Mouse (Mus musculus): ENCODE results near the gene Anxa9. TPM values are rescaled to one million over a fixed set of nuclear protein-coding genes. Genes with fewer than 3 reads are reported as not detected.

Gene Anxa9
- polyA plus RNA-seq, 1 experiment from 2014 or later = 1.4 TPM

GRCm38 (mm10) chr3:95319701-95320625, 13.0 kb upstream of the Anxa9 start:
- no peaks in the 10 kb centered on the region for H3K9me3 ChIP-seq
- 74% methylated on average over 12 of the region's 12 CpGs for WGBS
- peaks cover 37% of the 10 kb centered on the region for H3K4me1 ChIP-seq
- H3K4me2 ChIP-seq = no peak overlapping the region
- H3K9ac ChIP-seq = no peak overlapping the region
- H3K36me3 ChIP-seq (replicated peaks) = peaks cover 53% of the 10 kb centered on the region
- no peak overlapping the region for H3K27ac ChIP-seq
- H3K27me3 ChIP-seq = no peaks in the 10 kb centered on the region
- no peak for ATAC-seq (ENCODE audit: low FRiP score)
- no peak overlapping the region for H3K4me3 ChIP-seq (replicated peaks)

DNA sequence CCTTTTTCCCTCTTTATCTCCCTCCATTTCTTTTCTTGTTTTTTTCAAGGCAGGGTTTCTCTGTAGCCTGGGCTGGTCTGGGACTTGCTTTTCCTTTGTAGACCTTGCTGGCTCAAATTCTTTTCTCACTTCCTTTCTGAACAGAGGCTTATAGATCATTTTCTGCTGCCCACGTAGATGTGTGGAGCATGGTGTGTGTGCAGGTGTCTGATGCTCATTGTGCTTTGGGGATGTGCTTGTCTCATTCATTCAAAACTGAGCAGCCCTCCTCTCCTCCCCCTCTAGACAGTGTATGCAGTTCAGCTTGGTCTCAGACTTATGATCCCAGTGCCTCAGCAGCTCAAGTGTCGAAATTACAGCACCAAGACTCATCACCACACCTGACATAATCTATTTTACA, 12.1 kb upstream of the Anxa9 start:
- H3K4me1 ChIP-seq = peaks cover 42% of the 10 kb centered on the region
- H3K27me3 ChIP-seq = no peaks in the 10 kb centered on the region
- H3K9me3 ChIP-seq = no peaks in the 10 kb centered on the region
- ATAC-seq (ENCODE audit: low FRiP score) = no peak
- H3K27ac ChIP-seq = no peak overlapping the region
- H3K9ac ChIP-seq = no peak overlapping the region
- H3K36me3 ChIP-seq (replicated peaks) = peaks cover 45% of the 10 kb centered on the region
- no peak overlapping the region for H3K4me2 ChIP-seq
- 67% methylated on average over 2 of the region's 2 CpGs for WGBS
- H3K4me3 ChIP-seq (replicated peaks) = no peak overlapping the region

- Histone ChIP-seq H3K27me3 (no peaks in the 10 kb centered on the region), H3K27ac (no peak overlapping the region), H3K9ac (no peak overlapping the region), H3K9me3 (no peaks in the 10 kb centered on the region), H3K4me2 (no peak overlapping the region), H3K4me3 (replicated peaks) (no peak overlapping the region), H3K36me3 (replicated peaks) (peaks cover 39% of the 10 kb centered on the region), H3K4me1 (peaks cover 42% of the 10 kb centered on the region)
- ATAC-seq (ENCODE audit: low FRiP score) = no peak
- 41% methylated on average over 6 of the region's 6 CpGs for WGBS
These were observed 11.6 kb upstream of the Anxa9 start for GRCm38 (mm10) chr3:95318548-95318947.

DNA sequence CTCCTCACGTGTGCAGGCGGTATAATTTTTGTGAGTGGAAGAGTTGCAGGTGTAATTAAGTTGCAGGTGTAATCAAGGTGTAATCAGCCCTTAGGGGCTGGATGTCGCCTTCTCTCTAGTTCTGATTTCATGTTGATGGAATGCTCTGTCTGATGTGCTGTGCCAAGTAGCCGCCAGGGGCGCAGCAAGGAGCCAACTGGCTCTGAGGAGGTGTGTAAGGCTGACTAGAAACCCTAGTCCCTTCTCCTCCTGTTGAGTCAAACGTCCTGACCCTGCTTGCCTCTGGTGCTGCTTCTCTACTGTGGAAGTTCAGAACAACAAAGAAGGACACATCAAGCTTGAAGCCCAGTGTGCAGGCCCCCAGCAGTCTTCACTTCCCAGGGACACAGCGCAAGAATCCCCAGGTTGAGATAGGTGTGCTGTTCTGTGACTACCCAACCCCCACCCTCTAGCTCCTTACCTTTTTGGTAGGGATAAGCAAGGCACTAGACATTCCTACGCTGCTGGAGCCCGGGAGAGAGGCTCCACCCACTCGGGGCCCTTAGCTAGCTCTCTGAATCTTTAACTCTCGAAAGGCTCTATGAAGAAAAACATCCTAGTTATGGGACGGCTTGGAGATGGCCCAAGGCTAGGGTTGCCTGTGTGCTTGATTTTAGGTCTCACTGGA, 10.6 kb upstream of the Anxa9 start:
- no peak overlapping the region; the same call in 1 of the 2 replicates for H3K27ac ChIP-seq
- no peak overlapping the region for H3K9ac ChIP-seq
- 20% methylated on average over 12 of the region's 12 CpGs for WGBS
- peaks cover 29% of the 10 kb centered on the region for H3K36me3 ChIP-seq (replicated peaks)
- no peak overlapping the region for H3K4me3 ChIP-seq (replicated peaks)
- no peaks in the 10 kb centered on the region for H3K9me3 ChIP-seq
- H3K4me2 ChIP-seq = peak overlapping the region; percentile 17; the same call in 1 of the 2 replicates
- no peak for ATAC-seq (ENCODE audit: low FRiP score)
- H3K27me3 ChIP-seq = no peaks in the 10 kb centered on the region
- peaks cover 42% of the 10 kb centered on the region for H3K4me1 ChIP-seq

- peak overlapping the region; percentile 96 for H3K27ac ChIP-seq
These were observed 9.0 kb upstream of the Anxa9 start for GRCm38 (mm10) chr3:95315844-95316550.

DNA sequence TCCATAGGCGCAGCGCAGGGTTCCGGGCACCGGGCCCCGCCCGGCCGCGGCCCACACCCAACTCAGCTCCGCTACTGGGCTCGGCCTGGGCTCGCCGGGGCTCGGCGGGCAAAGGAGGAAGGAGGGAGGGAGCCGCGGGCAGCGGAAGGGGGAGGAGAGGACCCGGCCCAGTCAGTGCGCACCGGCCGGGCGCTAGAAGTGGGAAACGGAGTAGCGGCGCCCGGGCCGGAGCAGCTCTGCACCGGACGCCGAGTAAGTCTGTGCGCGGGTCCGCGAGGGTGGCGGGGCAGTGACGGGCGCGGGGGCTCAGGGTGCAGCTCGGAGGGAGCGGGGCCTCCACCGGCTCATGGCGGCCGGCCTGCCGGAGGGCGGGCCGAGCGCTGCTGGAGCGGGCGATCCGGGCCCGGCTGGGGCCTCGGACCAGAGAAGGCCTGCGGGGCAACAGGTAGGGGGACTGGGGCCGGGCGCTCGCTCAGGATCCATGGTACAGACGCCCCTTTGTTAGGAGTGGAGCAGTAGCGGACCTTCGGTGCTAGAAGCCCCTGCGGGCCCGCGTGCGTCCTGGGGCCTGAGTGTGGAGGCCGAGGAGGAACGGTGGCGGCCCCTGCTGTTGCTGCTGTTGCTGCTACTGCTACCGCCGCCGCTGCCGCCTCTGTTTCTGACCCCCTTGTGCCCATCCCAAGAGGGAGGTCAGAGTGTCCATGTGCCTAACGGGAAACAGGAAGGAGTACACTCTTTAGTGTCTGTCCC, 8.3 kb upstream of the Anxa9 start:
- under 1% methylated on average over 66 of the region's 71 CpGs for WGBS
- H3K9me3 ChIP-seq = no peaks in the 10 kb centered on the region
- H3K4me2 ChIP-seq = peak overlapping the region; percentile 76
- peak; percentile 94 for ATAC-seq (ENCODE audit: low FRiP score)
- no peaks in the 10 kb centered on the region for H3K27me3 ChIP-seq
- peaks cover 41% of the 10 kb centered on the region for H3K4me1 ChIP-seq
- H3K36me3 ChIP-seq (replicated peaks) = peaks cover 6% of the 10 kb centered on the region
- H3K4me3 ChIP-seq (replicated peaks) = peak overlapping the region; percentile 91
- peak overlapping the region; percentile 96 for H3K9ac ChIP-seq
- H3K27ac ChIP-seq = peak overlapping the region; percentile 96

More at GRCm38 (mm10) chr3:95315844-95316550, 9.0 kb upstream of the Anxa9 start:
- H3K4me1 ChIP-seq = peaks cover 42% of the 10 kb centered on the region
- peak overlapping the region; percentile 76 for H3K4me2 ChIP-seq
- no peak for ATAC-seq (ENCODE audit: low FRiP score)
- H3K9me3 ChIP-seq = no peaks in the 10 kb centered on the region
- H3K36me3 ChIP-seq (replicated peaks) = peaks cover 13% of the 10 kb centered on the region
- peak overlapping the region; percentile 96 for H3K9ac ChIP-seq
- H3K4me3 ChIP-seq (replicated peaks) = peak overlapping the region; percentile 91
- no peaks in the 10 kb centered on the region for H3K27me3 ChIP-seq
- WGBS = 15% methylated on average over 9 of the region's 9 CpGs

- no peaks in the 10 kb centered on the region for H3K27me3 ChIP-seq
- peak within 1 kb of the TSS; percentile 96 for H3K27ac ChIP-seq
- no peak for ATAC-seq (ENCODE audit: low FRiP score)
- no peaks in the 10 kb centered on the region for H3K36me3 ChIP-seq (replicated peaks)
- WGBS = 3% methylated on average over 25 of the region's 27 CpGs
- peak within 1 kb of the TSS; percentile 91 for H3K4me3 ChIP-seq (replicated peaks)
- H3K4me2 ChIP-seq = peak within 1 kb of the TSS; percentile 76
- H3K9ac ChIP-seq = peak within 1 kb of the TSS; percentile 96
- peaks cover 36% of the 10 kb centered on the region for H3K4me1 ChIP-seq
- H3K9me3 ChIP-seq = no peaks in the 10 kb centered on the region
These were observed 7.6 kb upstream of the Anxa9 start, which contains the start of gene Cers2 for GRCm38 (mm10) chr3:95314486-95315093. Gene Cers2 (plus strand): TSS chr3:95314791.

DNA sequence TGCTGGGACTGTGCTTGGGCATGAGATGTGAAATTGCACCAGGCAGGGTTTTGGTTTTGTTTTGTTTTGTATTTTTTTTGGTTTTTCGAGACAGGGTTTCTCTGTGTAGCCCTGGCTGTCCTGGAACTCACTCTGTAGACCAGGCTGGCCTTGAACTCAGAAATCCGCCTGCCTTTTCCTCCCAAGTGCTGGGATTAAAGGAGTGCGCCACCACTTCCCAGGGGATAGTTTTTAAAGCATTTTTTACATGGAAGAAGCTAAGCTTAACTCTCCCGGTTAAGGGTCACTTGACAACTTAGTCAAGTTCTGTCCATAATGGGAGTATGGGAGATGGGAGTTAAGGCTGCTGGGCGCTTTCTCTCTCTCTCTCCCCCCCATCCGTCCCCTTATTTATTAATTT, 7.1 kb upstream of the Anxa9 start:
- peak overlapping the region; percentile 91; the same call in 1 of the 2 replicates for H3K4me3 ChIP-seq (replicated peaks)
- H3K27ac ChIP-seq = no peak overlapping the region

GRCm38 (mm10) chr3:95313476-95313875, 6.5 kb upstream of the Anxa9 start:
- 36% methylated on average over 7 of the region's 7 CpGs for WGBS
- no peak overlapping the region for H3K4me2 ChIP-seq
- H3K9ac ChIP-seq = no peak overlapping the region
- no peak overlapping the region for H3K27ac ChIP-seq
- H3K9me3 ChIP-seq = no peaks in the 10 kb centered on the region
- H3K36me3 ChIP-seq (replicated peaks) = no peaks in the 10 kb centered on the region
- peaks cover 27% of the 10 kb centered on the region for H3K4me1 ChIP-seq
- ATAC-seq (ENCODE audit: low FRiP score) = no peak
- H3K4me3 ChIP-seq (replicated peaks) = no peak overlapping the region
- no peaks in the 10 kb centered on the region for H3K27me3 ChIP-seq

More for the DNA sequence above, 7.1 kb upstream of the Anxa9 start:
- Histone ChIP-seq H3K9me3 (no peaks in the 10 kb centered on the region), H3K9ac (0 out of 2 replicates have a peak overlapping the region, but pooled peaks have one; percentile 96), H3K36me3 (replicated peaks) (no peaks in the 10 kb centered on the region), H3K4me1 (peaks cover 33% of the 10 kb centered on the region), H3K27me3 (no peaks in the 10 kb centered on the region), H3K4me2 (peak overlapping the region; percentile 76; the same call in 1 of the 2 replicates)
- 57% methylated on average over 6 of the region's 6 CpGs for WGBS
- no peak for ATAC-seq (ENCODE audit: low FRiP score)

- Histone ChIP-seq H3K27me3 (no peaks in the 10 kb centered on the region), H3K4me1 (peaks cover 22% of the 10 kb centered on the region), H3K36me3 (replicated peaks) (no peaks in the 10 kb centered on the region), H3K4me3 (replicated peaks) (no peak overlapping the region), H3K27ac (no peak overlapping the region), H3K9me3 (no peaks in the 10 kb centered on the region), H3K9ac (no peak overlapping the region), H3K4me2 (no peak overlapping the region)
- no peak for ATAC-seq (ENCODE audit: low FRiP score)
- 88% methylated on average over 6 of the region's 6 CpGs for WGBS
These were observed 5.6 kb upstream of the Anxa9 start for GRCm38 (mm10) chr3:95312623-95313022.

Data from forebrain, embryonic 12.5 days (tissue).